Mouse (Mus musculus) limb, embryonic 13.5 days (tissue): ENCODE measurements around the gene Itga4. TPM values are rescaled to one million over a fixed set of nuclear protein-coding genes. Genes with fewer than 3 reads are reported as not detected.

ENCODE experiments used
- polyA plus RNA-seq: library from polyadenylated mRNA; unstranded; fragments of >200 nt; fragmentation: Nextera tagmentation; extraction: Ambion mirVana; gene quantifications from 2 replicates; pipeline ENCODE4 v1.2.1, GENCODE M21; 2015

Itga4 gene
- polyA plus RNA-seq, 1 experiment from 2014 or later, result 9.7 TPM

Other genes with a start within 250 kb of the Itga4 start
- gene Neurod1, start 201.3 kb downstream of the Itga4 start, polyA plus RNA-seq, result 0.15 TPM in 1 of 2 replicates, not detected in the other
- 1.1 and 1.2 TPM in 2 replicates for gene Cerkl, start 201.4 kb downstream of the Itga4 start, polyA plus RNA-seq